Mouse (Mus musculus) liver, adult (tissue): ENCODE measurements around the gene Tmem45b.

Experiments
- GATA4 ChIP-seq: IDR thresholded peaks from 2 replicates; pipeline ENCODE4 v1.6.1; 2014; ENCODE audit warnings: mild to moderate bottlenecking, low read length; ENCODE audit not compliant: insufficient replicate concordance

Tmem45b gene

DNA sequence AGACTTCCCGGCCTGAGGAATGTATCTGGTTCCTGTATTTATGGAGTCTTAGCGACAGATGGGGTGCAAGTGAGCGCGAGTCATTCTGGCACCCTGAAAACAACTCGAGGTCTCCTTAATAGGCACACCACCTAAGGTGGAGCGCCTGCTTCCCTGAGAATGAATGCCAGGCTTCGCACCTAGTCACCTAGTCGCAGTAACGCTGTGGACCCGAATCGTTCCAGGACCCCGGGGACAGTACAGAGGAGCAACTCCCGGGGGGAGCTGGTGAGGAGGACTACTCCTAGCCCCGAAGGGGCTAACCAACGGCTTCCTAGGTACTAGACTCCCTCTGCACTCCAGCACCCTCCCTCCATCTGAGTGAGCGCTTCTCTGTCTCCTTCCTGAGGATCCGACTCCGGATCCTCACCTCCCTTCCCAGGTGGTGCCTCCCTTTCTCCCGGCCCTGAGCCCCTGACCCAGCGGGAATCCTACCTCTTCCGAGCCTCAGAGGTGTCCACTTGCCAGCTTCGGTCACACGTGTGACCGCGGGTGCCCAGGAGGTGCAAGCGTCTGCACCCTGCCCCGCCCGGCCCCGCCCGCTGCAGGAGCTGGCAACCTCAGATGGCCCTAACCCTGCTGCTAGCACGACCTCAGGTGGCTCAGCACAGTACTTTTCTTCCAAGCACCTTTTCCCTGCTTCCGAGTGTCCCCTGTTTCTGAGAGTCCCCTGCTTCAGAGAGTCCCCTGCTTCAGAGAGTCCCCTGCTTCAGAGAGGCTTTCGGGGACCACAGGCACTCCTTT, at the start of gene Tmem45b:
Gene Tmem45b, minus strand, starts transcription at position 771 of the 783 bp plus-strand sequence.
- no peak for TF ChIP-seq GATA4

GRCm38 (mm10) chr9:31508189-31508588, 43.9 kb upstream of the Tmem45b start:
- no peak for TF ChIP-seq GATA4

DNA sequence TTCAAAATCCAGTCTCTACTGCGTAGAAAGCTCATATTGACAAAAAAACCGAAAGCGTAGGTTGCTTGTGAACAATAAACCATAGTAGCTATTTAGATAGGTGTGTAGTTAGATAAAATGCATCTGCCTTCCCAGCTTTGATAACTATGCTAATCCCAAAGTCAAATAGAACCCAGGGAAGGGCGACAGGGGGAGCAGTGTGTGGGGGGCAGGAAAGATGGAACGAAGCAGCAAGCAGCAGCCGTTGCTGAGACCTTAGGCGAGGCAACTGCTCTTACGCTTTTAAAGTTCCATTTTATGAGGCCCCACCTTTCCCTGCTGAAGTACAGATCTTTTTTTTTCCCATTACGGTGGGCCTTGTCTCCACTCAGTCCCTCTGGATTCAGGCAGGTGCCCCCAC, 1.1 kb downstream of the Tmem45b start:
- TF ChIP-seq GATA4: no peak

DNA sequence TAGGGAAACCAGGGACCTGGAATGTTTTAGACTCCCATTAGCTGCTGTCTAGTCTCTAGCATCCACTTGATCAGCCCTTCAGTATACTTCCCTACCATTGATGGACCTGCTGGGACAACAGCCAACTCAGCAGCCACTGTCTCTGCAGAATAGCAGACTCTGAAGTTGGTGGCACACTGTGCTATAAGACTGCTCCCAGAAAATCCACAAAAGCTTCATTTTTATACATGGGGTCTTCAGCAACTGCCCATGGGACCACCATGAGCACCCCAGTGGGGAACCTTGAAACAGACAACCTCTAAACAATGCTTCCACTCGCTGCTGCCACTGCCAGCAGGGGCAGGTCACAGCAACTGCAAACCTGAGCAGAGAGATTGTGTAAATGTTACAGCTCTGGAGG, 9.9 kb downstream of the Tmem45b start:
- TF ChIP-seq GATA4: no peak

- TF ChIP-seq GATA4: no peak
These were observed 12.1 kb downstream of the Tmem45b start for GRCm38 (mm10) chr9:31452166-31452565.

DNA sequence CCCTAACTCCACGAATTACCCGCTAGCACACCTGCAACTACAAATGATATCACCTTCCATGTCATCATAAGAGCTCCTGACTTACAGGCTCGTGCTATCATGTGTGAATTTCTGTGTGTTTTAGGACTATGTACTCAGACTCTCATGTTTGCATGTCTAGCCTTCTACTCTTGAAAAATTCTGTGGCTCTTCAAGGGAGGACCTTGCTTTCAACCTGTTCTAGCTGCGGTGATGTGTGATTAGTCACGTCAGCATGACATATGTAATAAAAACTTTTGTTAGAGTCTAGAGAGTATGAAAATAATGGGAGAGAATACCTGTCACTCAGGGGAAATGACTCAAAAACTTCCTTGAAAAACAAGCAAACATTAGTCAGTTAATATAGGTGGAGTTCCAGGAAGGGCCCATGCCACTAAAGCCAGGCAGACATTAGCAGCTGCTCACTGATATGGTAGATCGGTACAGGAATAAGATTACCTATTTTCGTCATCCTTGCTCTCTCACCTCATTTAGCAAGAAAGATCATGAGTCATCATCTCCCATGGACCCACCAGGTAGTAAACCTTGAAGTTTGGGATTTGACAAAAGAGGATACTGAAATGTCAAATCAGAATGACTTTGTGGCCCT, 15.0 kb downstream of the Tmem45b start:
- TF ChIP-seq GATA4: no peak

DNA sequence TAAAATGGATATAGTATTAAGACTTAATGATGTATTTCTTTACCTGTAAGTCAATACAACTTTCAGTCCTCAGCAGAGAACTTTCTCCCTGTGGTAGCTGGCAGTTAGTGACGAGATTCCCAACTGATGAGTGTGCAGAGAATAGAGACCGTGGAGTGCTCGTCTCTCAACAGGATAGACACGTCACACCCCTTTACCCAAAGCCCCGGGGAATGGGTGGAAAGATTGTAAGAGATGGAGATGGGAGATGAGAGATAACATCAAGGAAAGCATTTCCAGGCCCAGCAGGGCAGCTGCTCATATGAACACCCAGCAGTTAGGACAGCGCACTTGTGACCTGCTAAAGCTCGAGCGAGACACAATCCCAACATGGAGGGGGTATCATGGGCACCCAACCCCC, 20.0 kb downstream of the Tmem45b start:
- TF ChIP-seq GATA4: no peak

- TF ChIP-seq GATA4: no peak
These were observed 22.8 kb downstream of the Tmem45b start for GRCm38 (mm10) chr9:31441487-31441886.

GRCm38 (mm10) chr9:31440366-31440765, 23.9 kb downstream of the Tmem45b start:
- no peak for TF ChIP-seq GATA4

DNA sequence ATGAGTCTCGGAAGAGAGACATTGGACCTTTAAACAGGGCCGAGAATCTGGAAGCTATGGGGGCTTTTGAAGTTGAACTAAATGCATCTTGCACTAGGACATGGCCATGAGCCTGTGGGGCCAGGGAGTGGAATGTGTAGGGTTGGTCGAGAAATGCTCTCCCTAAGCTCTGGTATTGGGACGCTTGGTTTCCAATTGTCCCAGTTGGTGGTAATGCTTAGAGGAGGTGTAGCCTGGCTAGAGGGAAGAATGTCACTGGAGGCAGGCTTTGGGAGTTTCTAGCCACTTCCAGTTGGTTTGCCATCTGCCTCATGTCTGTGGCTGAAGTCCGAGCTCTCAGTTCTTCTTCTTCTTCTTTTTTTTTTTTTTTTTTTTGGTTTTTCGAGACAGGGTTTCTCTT, 24.9 kb downstream of the Tmem45b start:
- no peak for TF ChIP-seq GATA4

GRCm38 (mm10) chr9:31438834-31439233, 25.4 kb downstream of the Tmem45b start:
- no peak for TF ChIP-seq GATA4

GRCm38 (mm10) chr9:31437861-31438260, 26.4 kb downstream of the Tmem45b start:
- TF ChIP-seq GATA4: no peak

DNA sequence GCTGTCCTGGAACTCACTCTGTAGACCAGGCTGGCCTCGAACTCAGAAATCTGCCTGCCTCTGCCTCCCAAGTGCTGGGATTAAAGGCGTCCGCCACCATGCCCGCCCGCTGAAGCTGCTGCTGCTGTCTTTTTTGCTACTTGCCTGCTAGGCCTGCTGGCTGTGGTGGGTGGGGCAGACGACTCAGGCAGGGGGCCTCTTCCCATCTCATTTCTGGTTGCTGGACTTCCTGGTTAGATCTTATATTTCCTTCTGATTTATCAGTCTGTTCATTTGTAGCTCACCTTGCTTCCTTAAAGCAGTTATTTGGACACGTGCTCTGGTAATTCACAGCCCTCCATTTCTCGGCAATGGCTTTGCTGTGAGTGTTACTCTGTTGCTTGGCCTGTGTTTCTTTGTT, 28.8 kb downstream of the Tmem45b start:
- no peak for TF ChIP-seq GATA4

GRCm38 (mm10) chr9:31433431-31433830, 30.8 kb downstream of the Tmem45b start:
- TF ChIP-seq GATA4: no peak

DNA sequence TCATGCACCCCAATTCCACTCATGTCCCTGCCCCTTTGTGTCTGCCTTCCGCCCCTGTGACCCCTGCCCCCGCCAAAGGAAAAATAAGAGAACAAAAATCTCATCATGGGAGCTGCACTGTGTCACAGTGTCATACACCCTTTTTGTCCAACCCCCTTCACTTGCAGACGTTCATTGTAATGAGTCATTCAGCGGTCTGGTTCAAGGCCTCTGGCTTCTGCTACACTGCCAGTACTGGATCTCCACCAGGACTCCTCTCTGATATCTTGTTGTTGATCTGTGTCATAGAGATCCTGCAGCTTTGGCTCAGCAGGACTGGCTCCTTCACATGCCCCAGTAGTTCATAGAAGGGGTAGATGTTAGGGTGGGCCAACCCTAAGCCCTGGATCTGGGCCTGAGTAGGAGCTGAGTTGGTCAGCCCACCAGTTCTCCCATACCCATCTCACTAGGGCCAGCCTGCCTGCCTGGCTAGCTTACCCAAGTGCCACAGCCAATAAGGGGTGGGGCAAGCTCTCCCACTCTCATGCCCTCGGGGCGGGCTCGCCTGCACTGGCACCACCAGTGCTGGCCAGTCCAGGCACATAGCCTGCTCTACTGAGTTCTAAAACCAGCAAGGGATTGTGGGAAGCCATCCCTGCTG, 31.8 kb downstream of the Tmem45b start:
- TF ChIP-seq GATA4: no peak

DNA sequence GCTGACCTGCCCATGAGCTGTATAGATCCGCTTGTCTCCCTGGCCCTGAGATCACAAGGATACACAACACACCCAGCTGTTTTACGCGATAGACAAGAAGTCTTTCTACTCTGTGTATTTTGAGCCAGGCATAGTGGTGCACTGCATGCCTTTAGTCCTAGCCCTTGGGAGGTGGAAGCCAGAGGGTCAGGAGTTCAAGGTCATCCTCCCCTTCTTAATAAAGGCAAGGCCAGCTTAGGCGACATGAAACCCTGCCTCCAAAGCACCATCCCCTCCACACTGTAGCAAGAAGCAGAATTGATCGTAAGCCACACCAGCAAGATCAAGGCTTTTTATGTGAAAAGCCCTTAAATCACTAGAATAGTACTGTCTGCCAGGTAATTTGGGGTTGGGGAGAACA, 32.5 kb downstream of the Tmem45b start:
- TF ChIP-seq GATA4: no peak
